Mouse (Mus musculus): ENCODE data around the gene Atrnl1.

DNA sequence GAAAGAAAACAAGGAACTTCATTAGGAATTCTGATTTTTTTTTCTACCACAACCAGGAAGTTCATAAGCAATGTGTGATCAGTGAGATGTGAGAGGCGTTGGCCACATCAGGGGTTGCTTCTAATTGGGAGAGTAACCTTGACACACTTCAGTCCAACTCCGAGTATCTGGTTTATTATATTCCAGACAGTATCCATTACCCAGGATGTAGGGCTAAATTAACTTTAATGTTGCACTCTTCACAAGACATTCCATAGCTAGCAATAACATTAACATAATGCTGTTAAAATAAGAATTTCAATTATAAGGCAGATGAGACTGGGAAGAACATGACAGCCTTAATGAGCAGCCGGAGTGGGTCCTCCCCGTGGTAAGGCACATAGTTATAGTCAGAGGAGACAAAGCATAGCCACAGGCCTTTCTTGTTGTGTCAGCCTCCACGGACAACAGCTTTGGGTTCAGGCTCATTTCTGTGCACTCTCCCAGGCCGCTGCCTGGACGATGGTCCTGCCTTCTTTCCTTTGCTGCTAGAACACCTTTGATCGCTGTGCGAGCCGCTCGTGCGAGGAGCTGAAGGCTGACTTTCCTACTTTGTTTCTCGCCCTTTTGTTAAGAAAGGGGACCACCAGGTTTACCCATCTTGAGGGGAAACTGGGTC lies 338.6 kb downstream of the Atrnl1 start:
- no peak for TF ChIP-seq CTCF (IDR thresholded peaks at IDR 0.05)
- no peak for TF ChIP-seq EP300 (IDR thresholded peaks at IDR 0.05)
